Mouse (Mus musculus): Measurements from ENCODE around the gene Ankfn1.
A peak's percentile ranks its signal among the peaks of the same experiment; 100 is the strongest.

DNA sequence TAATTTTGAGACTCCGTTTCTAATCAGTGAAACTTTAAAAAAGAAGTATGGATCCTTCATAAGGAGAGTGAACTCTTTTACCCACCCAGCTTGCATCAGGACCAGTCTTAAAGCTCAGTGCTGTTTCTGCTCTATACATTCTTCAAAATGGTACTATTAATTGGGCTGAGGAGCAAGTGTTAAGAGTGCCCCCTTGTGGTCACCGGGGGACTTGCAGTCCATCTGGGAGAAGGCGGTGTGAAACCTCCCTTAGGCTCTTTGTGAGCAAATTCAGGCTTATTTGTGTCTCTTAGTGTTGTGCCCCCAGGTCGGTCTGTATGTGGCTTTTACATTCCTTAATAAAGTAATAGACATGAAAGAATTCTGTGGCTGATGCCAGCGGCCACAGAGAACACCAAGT is 56.6 kb downstream of the Ankfn1 start:
- TF ChIP-seq CTCF (IDR thresholded peaks at IDR 0.05; ENCODE audit: borderline replicate concordance, insufficient read depth, low read depth, low read length) (peak; percentile 70), POLR2A (IDR thresholded peaks at IDR 0.05; ENCODE audit: borderline replicate concordance, insufficient read depth, low read length) (no peak)

All from cerebellum, adult 2 months (tissue).